Mouse (Mus musculus): Measurements from ENCODE around the gene Sp1. TPM values are rescaled to one million over a fixed set of nuclear protein-coding genes. Genes with fewer than 3 reads are reported as not detected.

The Sp1 gene
- total and polyA plus RNA-seq, 3 experiments = 35.8 to 93.8 (median 50.5) TPM

DNA sequence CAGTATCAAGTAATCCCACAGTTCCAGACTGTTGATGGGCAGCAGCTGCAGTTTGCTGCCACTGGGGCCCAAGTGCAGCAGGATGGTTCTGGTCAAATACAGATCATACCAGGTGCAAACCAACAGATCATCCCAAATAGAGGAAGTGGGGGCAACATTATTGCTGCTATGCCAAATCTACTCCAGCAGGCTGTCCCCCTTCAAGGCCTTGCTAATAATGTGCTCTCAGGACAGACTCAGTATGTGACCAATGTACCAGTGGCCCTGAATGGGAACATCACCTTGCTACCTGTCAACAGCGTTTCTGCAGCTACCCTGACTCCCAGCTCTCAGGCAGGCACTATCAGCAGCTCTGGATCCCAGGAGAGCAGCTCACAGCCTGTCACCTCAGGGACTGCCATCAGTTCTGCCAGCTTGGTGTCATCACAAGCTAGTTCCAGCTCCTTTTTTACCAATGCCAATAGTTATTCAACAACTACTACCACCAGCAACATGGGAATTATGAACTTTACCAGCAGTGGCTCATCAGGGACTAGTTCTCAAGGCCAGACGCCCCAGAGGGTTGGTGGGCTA is 2.7 kb downstream of the Sp1 start:
- H3K36me3 ChIP-seq (replicated peaks) = peaks cover 57% of the 10 kb centered on the region
- peak overlapping the region; percentile 14; the same call in 1 of the 2 replicates for H3K4me3 ChIP-seq (ENCODE audit: low read depth, low read length)
- H3K27me3 ChIP-seq (ENCODE audit: insufficient read depth, low read length) = no peaks in the 10 kb centered on the region
- TF ChIP-seq CTCF (IDR thresholded peaks at IDR 0.05; ENCODE audit: low read depth, low read length) = no peak
- TF ChIP-seq GATA2 (IDR thresholded peaks at IDR 0.05; ENCODE audit: borderline replicate concordance, low read depth, low read length) = no peak
- TF ChIP-seq TAL1 (conservative IDR thresholded peaks at IDR 0.05; ENCODE audit: low read depth, low read length) = no peak
- TF ChIP-seq GATA1 (IDR thresholded peaks at IDR 0.05; ENCODE audit: borderline replicate concordance, low read length) = no peak
- no peak for TF ChIP-seq POLR2AphosphoS5 (IDR thresholded peaks at IDR 0.05; ENCODE audit: insufficient replicate concordance, low read depth, low read length)
- DNase-seq (ENCODE audit: low spot score) = no peak
- ATAC-seq (ENCODE audit: extremely low read depth, insufficient number of reproducible peaks, low FRiP score, poor library complexity, severe bottlenecking) = no peak
- H3K9me3 ChIP-seq (replicated peaks) = no peaks in the 10 kb centered on the region
- peaks cover 59% of the 10 kb centered on the region for H3K4me1 ChIP-seq (ENCODE audit: insufficient read depth, low read depth, low read length)

DNA sequence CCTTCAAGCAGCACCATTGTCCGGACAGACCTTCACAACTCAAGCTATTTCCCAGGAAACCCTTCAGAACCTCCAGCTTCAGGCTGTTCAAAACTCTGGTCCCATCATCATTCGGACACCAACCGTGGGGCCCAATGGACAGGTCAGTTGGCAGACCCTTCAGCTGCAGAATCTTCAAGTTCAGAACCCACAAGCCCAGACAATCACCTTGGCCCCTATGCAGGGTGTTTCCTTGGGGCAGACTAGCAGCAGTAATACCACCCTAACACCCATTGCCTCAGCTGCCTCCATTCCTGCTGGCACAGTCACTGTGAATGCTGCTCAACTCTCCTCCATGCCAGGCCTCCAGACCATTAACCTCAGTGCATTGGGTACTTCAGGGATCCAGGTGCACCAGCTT is 3.3 kb downstream of the Sp1 start:
- H3K4me3 ChIP-seq (ENCODE audit: low read depth, low read length) = peak overlapping the region; percentile 62; the same call in 1 of the 2 replicates
- DNase-seq (ENCODE audit: low spot score) (no peak), ATAC-seq (ENCODE audit: extremely low read depth, insufficient number of reproducible peaks, low FRiP score, poor library complexity, severe bottlenecking) (no peak)

DNA sequence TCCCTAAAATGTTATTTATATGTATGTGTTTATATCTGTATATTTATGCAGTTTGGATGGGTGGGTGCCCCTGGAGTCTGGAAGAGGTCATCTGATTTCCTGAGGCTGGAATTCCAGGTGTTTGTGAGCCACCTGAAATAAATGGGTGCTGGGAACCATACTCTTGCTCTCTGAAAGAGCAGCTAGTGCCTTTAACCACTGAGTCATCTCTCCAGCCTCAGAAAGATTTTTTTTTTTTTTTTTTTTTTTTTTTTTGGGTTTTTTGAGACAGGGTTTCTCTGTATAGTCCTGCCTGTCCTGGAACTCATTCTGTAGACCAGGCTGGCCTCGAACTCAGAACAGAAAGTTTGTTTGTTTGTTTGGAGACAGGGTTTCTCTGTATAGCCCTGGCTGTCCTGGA is 5.1 kb downstream of the Sp1 start:
- no peak overlapping the region; the same call in 1 of the 2 replicates for H3K4me3 ChIP-seq (ENCODE audit: low read depth, low read length)
- TF ChIP-seq GATA2 (IDR thresholded peaks at IDR 0.05; ENCODE audit: borderline replicate concordance, low read depth, low read length) = no peak
- TF ChIP-seq CTCF (IDR thresholded peaks at IDR 0.05; ENCODE audit: low read depth, low read length) = no peak
- TF ChIP-seq POLR2AphosphoS5 (IDR thresholded peaks at IDR 0.05; ENCODE audit: insufficient replicate concordance, low read depth, low read length) = no peak
- TF ChIP-seq TAL1 (conservative IDR thresholded peaks at IDR 0.05; ENCODE audit: low read depth, low read length) = no peak
- no peak for TF ChIP-seq GATA1 (IDR thresholded peaks at IDR 0.05; ENCODE audit: borderline replicate concordance, low read length)
- ATAC-seq (ENCODE audit: extremely low read depth, insufficient number of reproducible peaks, low FRiP score, poor library complexity, severe bottlenecking) = no peak
- no peak for DNase-seq (ENCODE audit: low spot score)
- H3K4me1 ChIP-seq (ENCODE audit: insufficient read depth, low read depth, low read length) = peaks cover 49% of the 10 kb centered on the region
- peaks cover 68% of the 10 kb centered on the region for H3K36me3 ChIP-seq (replicated peaks)
- H3K27me3 ChIP-seq (ENCODE audit: insufficient read depth, low read length) = no peaks in the 10 kb centered on the region
- H3K9me3 ChIP-seq (replicated peaks) = no peaks in the 10 kb centered on the region

More for the DNA sequence above, 3.3 kb downstream of the Sp1 start:
- H3K4me1 ChIP-seq (ENCODE audit: insufficient read depth, low read depth, low read length) = peaks cover 59% of the 10 kb centered on the region
- H3K27me3 ChIP-seq (ENCODE audit: insufficient read depth, low read length) = no peaks in the 10 kb centered on the region
- no peaks in the 10 kb centered on the region for H3K9me3 ChIP-seq (replicated peaks)
- TF ChIP-seq CTCF (IDR thresholded peaks at IDR 0.05; ENCODE audit: low read depth, low read length) (no peak), POLR2AphosphoS5 (IDR thresholded peaks at IDR 0.05; ENCODE audit: insufficient replicate concordance, low read depth, low read length) (no peak), GATA1 (IDR thresholded peaks at IDR 0.05; ENCODE audit: borderline replicate concordance, low read length) (no peak), TAL1 (conservative IDR thresholded peaks at IDR 0.05; ENCODE audit: low read depth, low read length) (no peak), GATA2 (IDR thresholded peaks at IDR 0.05; ENCODE audit: borderline replicate concordance, low read depth, low read length) (no peak)
- peaks cover 63% of the 10 kb centered on the region for H3K36me3 ChIP-seq (replicated peaks)

DNA sequence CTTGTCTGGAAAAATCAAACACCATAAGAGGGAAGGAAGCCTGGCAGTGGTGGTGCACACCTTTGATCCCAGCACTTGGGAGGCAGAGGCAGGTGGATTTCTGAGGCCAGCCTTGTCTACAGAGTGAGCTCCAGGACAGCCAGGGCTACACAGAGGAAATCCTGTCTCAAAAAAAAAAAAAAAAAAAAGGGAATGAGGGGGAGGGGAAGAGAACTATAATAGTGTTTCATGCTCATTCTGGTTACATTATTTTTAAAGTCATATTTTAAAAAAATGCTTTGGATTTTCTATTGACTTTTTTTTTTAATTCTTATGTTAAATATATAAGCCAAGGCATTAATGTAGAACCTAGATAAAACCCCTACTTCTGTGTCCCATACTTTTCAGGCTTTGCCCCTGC is 7.7 kb downstream of the Sp1 start:
- Histone ChIP-seq H3K4me1 (ENCODE audit: insufficient read depth, low read depth, low read length) (peaks cover 33% of the 10 kb centered on the region), H3K4me3 (ENCODE audit: low read depth, low read length) (no peak overlapping the region), H3K36me3 (replicated peaks) (peaks cover 67% of the 10 kb centered on the region), H3K27me3 (ENCODE audit: insufficient read depth, low read length) (no peaks in the 10 kb centered on the region), H3K9me3 (replicated peaks) (no peaks in the 10 kb centered on the region)
- TF ChIP-seq TAL1 (conservative IDR thresholded peaks at IDR 0.05; ENCODE audit: low read depth, low read length) = no peak
- TF ChIP-seq CTCF (IDR thresholded peaks at IDR 0.05; ENCODE audit: low read depth, low read length) = no peak
- TF ChIP-seq GATA2 (IDR thresholded peaks at IDR 0.05; ENCODE audit: borderline replicate concordance, low read depth, low read length) = no peak
- no peak for TF ChIP-seq POLR2AphosphoS5 (IDR thresholded peaks at IDR 0.05; ENCODE audit: insufficient replicate concordance, low read depth, low read length)
- TF ChIP-seq GATA1 (IDR thresholded peaks at IDR 0.05; ENCODE audit: borderline replicate concordance, low read length) = no peak
- DNase-seq (ENCODE audit: low spot score) (no peak), ATAC-seq (ENCODE audit: extremely low read depth, insufficient number of reproducible peaks, low FRiP score, poor library complexity, severe bottlenecking) (no peak)

DNA sequence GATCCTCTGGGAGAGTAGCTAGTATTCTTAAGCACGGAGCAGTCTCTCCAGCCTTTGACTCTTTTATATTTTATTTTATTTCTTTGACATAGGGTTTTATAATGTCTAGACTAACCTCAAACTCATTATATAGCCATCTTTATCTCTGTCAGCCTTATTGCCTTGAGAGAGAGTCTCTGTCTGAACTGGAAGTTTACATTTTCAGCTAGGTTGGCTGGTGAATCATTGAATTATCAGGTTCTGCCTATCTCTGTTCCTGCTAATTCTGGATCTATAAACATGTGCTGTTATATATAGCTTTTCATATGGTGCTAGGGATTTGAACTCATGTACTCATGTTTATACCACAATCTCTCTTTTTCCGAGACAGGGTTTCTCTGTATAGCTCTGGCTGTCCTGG is 11.6 kb downstream of the Sp1 start:
- H3K4me3 ChIP-seq (ENCODE audit: low read depth, low read length) = no peak overlapping the region
- no peaks in the 10 kb centered on the region for H3K27me3 ChIP-seq (ENCODE audit: insufficient read depth, low read length)
- TF ChIP-seq GATA2 (IDR thresholded peaks at IDR 0.05; ENCODE audit: borderline replicate concordance, low read depth, low read length) = no peak
- no peak for TF ChIP-seq GATA1 (IDR thresholded peaks at IDR 0.05; ENCODE audit: borderline replicate concordance, low read length)
- no peak for TF ChIP-seq TAL1 (conservative IDR thresholded peaks at IDR 0.05; ENCODE audit: low read depth, low read length)
- no peak for TF ChIP-seq CTCF (IDR thresholded peaks at IDR 0.05; ENCODE audit: low read depth, low read length)
- no peak for TF ChIP-seq POLR2AphosphoS5 (IDR thresholded peaks at IDR 0.05; ENCODE audit: insufficient replicate concordance, low read depth, low read length)
- DNase-seq (ENCODE audit: low spot score) (no peak), ATAC-seq (ENCODE audit: extremely low read depth, insufficient number of reproducible peaks, low FRiP score, poor library complexity, severe bottlenecking) (no peak)
- no peaks in the 10 kb centered on the region for H3K9me3 ChIP-seq (replicated peaks)
- peaks cover 55% of the 10 kb centered on the region for H3K36me3 ChIP-seq (replicated peaks)
- peaks cover 3% of the 10 kb centered on the region; the same call in 1 of the 2 replicates for H3K4me1 ChIP-seq (ENCODE audit: insufficient read depth, low read depth, low read length)

DNA sequence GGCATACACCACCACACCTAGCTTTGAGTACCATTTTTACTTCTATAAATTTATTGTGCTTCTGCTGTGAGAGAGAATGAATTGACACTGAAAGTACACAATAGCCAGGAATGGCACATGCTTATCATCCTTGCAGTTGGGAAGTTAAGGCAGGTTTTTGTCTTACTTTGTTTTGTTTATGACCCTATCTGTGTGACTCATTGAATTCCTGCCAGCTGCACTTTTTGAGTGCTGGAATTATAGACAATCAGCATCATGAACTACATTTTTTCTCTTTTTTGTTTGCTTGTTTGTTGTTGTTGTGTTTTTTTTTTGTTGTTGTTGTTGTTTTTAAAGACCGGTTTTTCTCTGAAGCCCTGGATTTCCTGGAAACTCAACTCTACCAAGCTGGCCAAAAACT is 15.0 kb downstream of the Sp1 start:
- H3K27me3 ChIP-seq (ENCODE audit: insufficient read depth, low read length) = no peaks in the 10 kb centered on the region
- H3K36me3 ChIP-seq (replicated peaks) = peaks cover 61% of the 10 kb centered on the region
- no peaks in the 10 kb centered on the region; the same call in 1 of the 2 replicates for H3K4me1 ChIP-seq (ENCODE audit: insufficient read depth, low read depth, low read length)
- no peak overlapping the region for H3K4me3 ChIP-seq (ENCODE audit: low read depth, low read length)
- H3K9me3 ChIP-seq (replicated peaks) = no peaks in the 10 kb centered on the region
- no peak for ATAC-seq (ENCODE audit: extremely low read depth, insufficient number of reproducible peaks, low FRiP score, poor library complexity, severe bottlenecking)
- no peak for DNase-seq (ENCODE audit: low spot score)
- TF ChIP-seq GATA2 (IDR thresholded peaks at IDR 0.05; ENCODE audit: borderline replicate concordance, low read depth, low read length) = no peak
- TF ChIP-seq GATA1 (IDR thresholded peaks at IDR 0.05; ENCODE audit: borderline replicate concordance, low read length) = no peak
- TF ChIP-seq CTCF (IDR thresholded peaks at IDR 0.05; ENCODE audit: low read depth, low read length) = no peak
- no peak for TF ChIP-seq TAL1 (conservative IDR thresholded peaks at IDR 0.05; ENCODE audit: low read depth, low read length)
- no peak for TF ChIP-seq POLR2AphosphoS5 (IDR thresholded peaks at IDR 0.05; ENCODE audit: insufficient replicate concordance, low read depth, low read length)
